Mouse (Mus musculus) heart, postnatal 36 days (tissue): ENCODE measurements around the gene Mlycd. TPM values are rescaled to one million over a fixed set of nuclear protein-coding genes. Genes with fewer than 3 reads are reported as not detected.
A peak's percentile ranks its signal among the peaks of the same experiment; 100 is the strongest.

Experiments used
- DNase-seq, 2 experiments: peaks; one replicate each; pipeline ENCODE4 v3.0.0; 2021 to 2022
- intact Hi-C: fragments of 180-260 bp; cut with DNase I; formaldehyde crosslinking; loops from one replicate; pipeline ENCODE4 v1.15.1; 2025
- total RNA-seq, 2 experiments: library from RNA; stranded (reverse); gene quantifications; 2 replicates each; pipeline ENCODE4 v1.2.3; 2021

Mlycd gene
- total RNA-seq, 2 experiments from 2014 or later, result 124 to 152 TPM

GRCm38 (mm10) chr8:119400122-119400671 lies 5.5 kb downstream of the Mlycd start:
- no peak for DNase-seq

GRCm38 (mm10) chr8:119400904-119401303 lies 6.2 kb downstream of the Mlycd start:
- no peak for DNase-seq
- intact Hi-C loops, result no loop called here

More at GRCm38 (mm10) chr8:119400122-119400671, 5.5 kb downstream of the Mlycd start:
- intact Hi-C loops, result no loop called here

- intact Hi-C loops, result no loop called here
- no peak for DNase-seq
These were observed 9.2 kb downstream of the Mlycd start for GRCm38 (mm10) chr8:119403912-119404311.

- intact Hi-C loops, result no loop called here
- DNase-seq, result no peak
These were observed 10.0 kb downstream of the Mlycd start for GRCm38 (mm10) chr8:119404648-119405047.

GRCm38 (mm10) chr8:119408311-119408710 lies 13.6 kb downstream of the Mlycd start:
- DNase-seq, result no peak
- intact Hi-C loops, result no loop called here

GRCm38 (mm10) chr8:119412037-119412734 lies 17.5 kb downstream of the Mlycd start:
- intact Hi-C loops, result loop anchor here (1.0 to 5.0 kb wide), 4 partner anchors 28 to 265 kb away; partner anchors contain the start of gene Taf1c
- DNase-seq, result no peak

- DNase-seq, result peak; percentile 79 to 85
- intact Hi-C loops, result loop anchor here (1.0 to 5.0 kb wide), 4 partner anchors 27 to 264 kb away; partner anchors contain the start of gene Taf1c
These were observed 18.2 kb downstream of the Mlycd start for GRCm38 (mm10) chr8:119412735-119413498.

GRCm38 (mm10) chr8:119413605-119414004 lies 18.9 kb downstream of the Mlycd start:
- intact Hi-C loops, result loop anchor here (5.0 kb wide), 2 partner anchors 194 to 264 kb away; partner anchors contain the start of gene Taf1c
- DNase-seq, result no peak

GRCm38 (mm10) chr8:119420318-119420717 lies 25.6 kb downstream of the Mlycd start:
- intact Hi-C loops, result no loop called here
- DNase-seq, result no peak

GRCm38 (mm10) chr8:119421603-119422122 lies 27.0 kb downstream of the Mlycd start:
- intact Hi-C loops, result loop anchor here (2.0 kb wide), 1 partner anchor 15 kb away; no protein-coding TSS in a partner anchor

GRCm38 (mm10) chr8:119422123-119422711 lies 27.5 kb downstream of the Mlycd start:
- intact Hi-C loops, result loop anchor here (2.0 kb wide), 1 partner anchor 15 kb away; no protein-coding TSS in a partner anchor
- peak; percentile 41 to 59 for DNase-seq

More at GRCm38 (mm10) chr8:119421603-119422122, 27.0 kb downstream of the Mlycd start:
- no peak for DNase-seq

- peak; percentile 53 to 66 for DNase-seq
- intact Hi-C loops, result loop anchor here (2.0 kb wide), 1 partner anchor 13 kb away; no protein-coding TSS in a partner anchor
These were observed 29.0 kb downstream of the Mlycd start for GRCm38 (mm10) chr8:119423631-119424141.

- no peak for DNase-seq
- intact Hi-C loops, result no loop called here
These were observed 29.6 kb downstream of the Mlycd start for GRCm38 (mm10) chr8:119424199-119424733.

GRCm38 (mm10) chr8:119424740-119425139 lies 30.1 kb downstream of the Mlycd start:
- intact Hi-C loops, result no loop called here
- peak in 1 of 2 experiments; percentile 31 for DNase-seq

GRCm38 (mm10) chr8:119425533-119425932 lies 30.9 kb downstream of the Mlycd start:
- intact Hi-C loops, result no loop called here
- peak; percentile 49 to 56 for DNase-seq

- intact Hi-C loops, result no loop called here
- peak in 1 of 2 experiments; percentile 33 for DNase-seq
These were observed 31.5 kb downstream of the Mlycd start for GRCm38 (mm10) chr8:119426069-119426735.

- intact Hi-C loops, result no loop called here
- peak in 1 of 2 experiments; percentile 39 for DNase-seq
These were observed 33.1 kb downstream of the Mlycd start for GRCm38 (mm10) chr8:119427634-119428349.

- intact Hi-C loops, result no loop called here
- DNase-seq, result no peak
These were observed 33.7 kb downstream of the Mlycd start for GRCm38 (mm10) chr8:119428350-119428740.
